Mouse (Mus musculus): Measurements from ENCODE around the gene Prr7.

- TF ChIP-seq CTCF (IDR thresholded peaks at IDR 0.05; ENCODE audit: borderline replicate concordance, extremely low read depth, insufficient read depth, insufficient read length) (no peak), POLR2A (IDR thresholded peaks at IDR 0.05; ENCODE audit: borderline replicate concordance, extremely low read depth, insufficient read depth, insufficient read length, poor library complexity, severe bottlenecking) (no peak)
Observed at GRCm38 (mm10) chr13:55483593-55483992, 19.5 kb downstream of the Prr7 start.

Data from brain, embryonic 14.5 days (tissue).